Mouse (Mus musculus) embryonic facial prominence, embryonic 10.5 days (tissue): ENCODE data around the gene Btbd2. TPM values are rescaled to one million over a fixed set of nuclear protein-coding genes. Genes with fewer than 3 reads are reported as not detected.

Source experiments
- DNase-seq: peaks from one replicate; pipeline ENCODE4 v3.0.0-alpha.2; 2017; ENCODE audit warnings: low spot score
- H3K27ac ChIP-seq: fragments of 300-500 bp; sonication (generic); replicated peaks from 2 replicates; pipeline ENCODE4 v1.5.1; 2016; ENCODE audit warnings: mild to moderate bottlenecking
- H3K27me3 ChIP-seq: fragments of 300-500 bp; sonication (generic); replicated peaks from 2 replicates; pipeline ENCODE4 v1.6.1; 2016; ENCODE audit warnings: low read depth, mild to moderate bottlenecking; ENCODE audit not compliant: poor library complexity, severe bottlenecking
- H3K36me3 ChIP-seq: fragments of 300-500 bp; sonication (generic); replicated peaks from 2 replicates; pipeline ENCODE4 v1.6.1; 2016; ENCODE audit warnings: mild to moderate bottlenecking, moderate library complexity
- H3K4me1 ChIP-seq: fragments of 300-500 bp; sonication (generic); 2 replicates; pipeline ENCODE4 v1.6.1; 2016
- H3K4me3 ChIP-seq: fragments of 300-500 bp; sonication (generic); 2 replicates; pipeline ENCODE4 v1.5.1; 2016; ENCODE audit warnings: mild to moderate bottlenecking, moderate library complexity
- H3K9me3 ChIP-seq: fragments of 300-500 bp; sonication (generic); 2 replicates; pipeline ENCODE4 v1.6.1; 2016; ENCODE audit warnings: mild to moderate bottlenecking
- WGBS: fragments of 180-500 bp; shearing (Covaris S2); methylation state at CpG from one replicate; pipeline ENCODE4 v1.1.7; 2016; 5-methylcytosine and 5-hydroxymethylcytosine counted together
- polyA plus RNA-seq: library from polyadenylated mRNA; unstranded; fragments of >200 nt; fragmentation: Nextera tagmentation; extraction: Ambion mirVana; gene quantifications from 2 replicates; pipeline ENCODE4 v1.2.1, GENCODE M21; 2016

Gene Btbd2
- polyA plus RNA-seq, 1 experiment from 2014 or later: 84.8 TPM

DNA sequence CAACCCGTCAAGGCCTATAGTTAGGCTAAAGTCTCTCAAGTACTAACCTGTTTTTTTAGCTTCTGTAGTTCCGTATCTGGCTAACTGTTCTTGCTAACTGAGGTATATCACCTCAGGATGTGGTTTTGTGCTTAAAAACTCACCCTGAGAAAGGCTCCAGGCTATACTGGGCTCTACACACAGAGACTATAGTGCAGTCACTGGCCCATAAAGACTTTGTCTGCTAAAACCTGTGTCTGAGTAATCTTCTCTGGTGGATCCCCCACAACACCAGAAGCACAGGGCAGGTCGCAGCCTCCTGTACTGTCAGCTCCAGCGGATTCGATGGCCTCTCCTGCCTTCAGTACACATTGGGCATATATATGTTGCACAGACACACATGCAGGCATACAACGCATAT, 25.1 kb upstream of the Btbd2 start:
- Histone ChIP-seq H3K27me3 (no peaks in the 10 kb centered on the region), H3K4me3 (no peak overlapping the region), H3K27ac (no peak overlapping the region), H3K9me3 (no peaks in the 10 kb centered on the region), H3K4me1 (peaks cover 30% of the 10 kb centered on the region), H3K36me3 (peaks cover 42% of the 10 kb centered on the region)
- no peak for DNase-seq
- 95% methylated on average over 6 of the region's 6 CpGs for WGBS

DNA sequence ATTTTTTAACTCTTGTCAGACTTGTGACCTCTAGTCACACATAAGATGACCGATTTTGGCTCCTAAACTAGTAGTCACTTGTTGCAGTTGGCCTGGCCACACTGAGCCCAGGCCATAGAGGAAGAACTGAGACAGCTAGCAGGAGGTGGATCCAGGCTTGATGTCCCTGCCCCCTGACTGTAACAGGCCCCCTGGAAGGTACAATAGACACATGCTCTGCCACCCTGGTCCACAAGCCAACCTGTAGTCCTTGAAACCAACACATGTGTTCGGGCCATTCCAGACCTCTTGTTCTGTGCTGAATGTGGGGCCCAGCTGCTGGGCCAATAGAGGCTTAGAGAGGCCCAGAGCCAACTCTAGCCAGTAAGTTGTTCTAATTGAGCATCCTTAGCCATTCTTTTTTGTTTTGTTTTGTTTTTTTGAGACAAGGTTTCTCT, 23.4 kb upstream of the Btbd2 start:
- Histone ChIP-seq H3K27ac (no peak overlapping the region), H3K4me3 (no peak overlapping the region), H3K4me1 (peaks cover 39% of the 10 kb centered on the region), H3K27me3 (no peaks in the 10 kb centered on the region), H3K36me3 (peaks cover 25% of the 10 kb centered on the region), H3K9me3 (no peaks in the 10 kb centered on the region)
- WGBS: 81% methylated on average over 2 of the region's 2 CpGs
- no peak for DNase-seq

DNA sequence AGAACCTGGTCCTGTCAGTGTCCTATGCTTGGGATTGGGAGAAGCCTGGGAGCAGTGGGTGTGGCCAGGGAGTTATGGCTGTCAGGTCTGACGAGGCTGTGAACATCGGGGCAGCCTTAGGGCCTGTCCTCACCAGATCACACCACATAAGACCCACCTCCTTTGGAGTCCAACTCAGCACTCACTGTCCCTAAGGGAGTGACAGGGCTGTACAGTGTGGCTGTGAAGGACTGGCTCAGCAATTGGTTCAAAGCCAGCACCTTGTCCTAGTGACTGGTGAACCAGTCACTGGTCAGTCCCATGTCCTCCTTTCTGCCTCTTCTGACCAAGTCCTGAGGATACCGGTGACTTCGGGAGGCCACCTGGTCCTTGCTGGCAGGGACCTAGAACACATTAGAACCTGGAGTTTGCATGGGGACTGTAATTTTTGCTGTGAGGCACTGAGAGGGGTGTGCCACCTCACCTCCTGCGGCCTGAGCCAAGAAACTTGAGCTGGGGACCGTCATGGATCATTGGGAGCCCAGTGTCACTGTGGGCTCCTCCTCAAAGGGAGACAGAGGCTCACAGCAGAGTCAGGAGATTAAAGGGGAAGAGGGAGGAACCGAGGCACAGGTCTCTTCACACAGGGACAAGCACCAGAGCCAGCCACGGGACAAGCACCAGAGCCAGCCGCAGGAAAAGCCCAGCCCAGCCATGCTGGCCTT, 22.8 kb upstream of the Btbd2 start:
- 65% methylated on average over 9 of the region's 9 CpGs for whole genome bisulfite sequencing
- Histone ChIP-seq H3K36me3 (peaks cover 19% of the 10 kb centered on the region), H3K27ac (peak overlapping the region; percentile 93), H3K9me3 (no peaks in the 10 kb centered on the region), H3K4me3 (0 out of 2 replicates have a peak overlapping the region, but pooled peaks have one; percentile 5), H3K4me1 (peaks cover 45% of the 10 kb centered on the region), H3K27me3 (no peaks in the 10 kb centered on the region)
- DNase-seq: no peak

DNA sequence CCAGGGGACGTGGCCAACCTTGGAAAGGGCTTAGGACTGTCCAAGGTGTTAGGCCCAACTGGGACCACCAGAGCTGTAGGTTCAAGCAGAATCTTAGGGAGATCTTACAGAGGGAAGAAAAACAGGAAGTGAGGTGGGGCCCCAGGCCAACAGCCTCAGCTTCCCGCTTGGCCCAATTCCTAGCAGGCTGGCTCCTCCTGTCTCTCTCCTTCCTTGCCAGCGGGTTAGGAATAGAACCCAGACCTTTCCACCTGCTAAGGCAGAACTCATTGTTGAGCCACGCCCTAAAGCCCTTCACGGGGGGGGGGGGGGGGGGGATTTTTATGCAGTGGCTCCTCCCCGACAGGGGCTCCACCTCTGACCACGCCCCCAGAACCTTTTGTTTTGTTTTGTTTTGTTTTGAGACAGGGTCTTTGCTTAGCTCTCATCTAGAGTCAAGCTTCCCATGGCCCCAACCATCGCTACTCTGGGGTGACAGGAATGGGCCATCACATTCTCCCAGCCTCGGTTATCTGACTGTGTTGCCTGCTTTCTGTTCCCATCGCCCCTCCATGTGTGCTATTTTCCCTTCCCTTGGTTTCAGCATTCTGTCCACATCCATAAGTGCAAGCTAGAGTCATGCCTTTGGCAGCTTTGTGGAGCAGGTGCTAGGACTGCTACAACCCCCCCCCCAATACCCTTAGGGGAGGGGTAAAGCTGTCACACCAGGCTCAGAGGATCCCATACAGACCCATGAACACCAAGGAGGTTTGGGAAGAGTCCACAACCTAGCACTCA, 21.9 kb upstream of the Btbd2 start:
- H3K9me3 ChIP-seq: no peaks in the 10 kb centered on the region
- H3K27me3 ChIP-seq: no peaks in the 10 kb centered on the region
- peaks cover 54% of the 10 kb centered on the region for H3K4me1 ChIP-seq
- 47% methylated on average over 10 of the region's 10 CpGs for WGBS
- DNase-seq: no peak
- peaks cover 19% of the 10 kb centered on the region for H3K36me3 ChIP-seq
- peak overlapping the region; percentile 93 for H3K27ac ChIP-seq
- H3K4me3 ChIP-seq: peak overlapping the region; percentile 97

DNA sequence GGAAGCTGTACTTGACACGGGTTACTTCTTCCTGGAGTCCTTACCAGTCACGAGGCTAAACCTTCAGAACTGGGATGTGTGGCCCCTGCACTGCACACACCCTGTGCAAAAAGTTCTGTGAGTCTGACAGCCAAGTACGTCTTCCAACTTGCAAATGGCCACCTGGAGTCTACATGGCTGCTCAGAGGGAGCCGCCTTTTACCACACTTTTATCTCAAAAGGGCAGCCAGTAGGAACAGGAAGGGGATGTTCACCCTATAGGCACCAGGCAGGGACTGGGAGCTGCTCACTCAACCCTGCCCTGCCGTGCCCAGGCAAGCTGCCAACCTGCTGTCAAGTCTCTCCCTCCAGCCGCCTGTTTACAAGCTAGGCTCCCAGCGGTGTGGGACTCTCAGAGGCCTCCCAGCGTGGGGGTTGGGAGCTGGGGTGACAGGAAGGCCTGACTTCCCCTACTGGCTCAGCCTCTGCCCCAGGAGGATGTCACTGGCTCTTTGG, 21.1 kb upstream of the Btbd2 start, which contains the start of gene Mknk2:
Gene Mknk2 (minus strand): TSS at position 171 of the 495 bp plus-strand sequence.
- Histone ChIP-seq H3K4me1 (peaks cover 62% of the 10 kb centered on the region), H3K36me3 (peaks cover 19% of the 10 kb centered on the region), H3K4me3 (peak within 1 kb of the TSS; percentile 97), H3K9me3 (no peaks in the 10 kb centered on the region), H3K27ac (peak within 1 kb of the TSS; percentile 93), H3K27me3 (no peaks in the 10 kb centered on the region)
- 35% methylated on average over 8 of the region's 8 CpGs for WGBS
- no peak for DNase-seq

DNA sequence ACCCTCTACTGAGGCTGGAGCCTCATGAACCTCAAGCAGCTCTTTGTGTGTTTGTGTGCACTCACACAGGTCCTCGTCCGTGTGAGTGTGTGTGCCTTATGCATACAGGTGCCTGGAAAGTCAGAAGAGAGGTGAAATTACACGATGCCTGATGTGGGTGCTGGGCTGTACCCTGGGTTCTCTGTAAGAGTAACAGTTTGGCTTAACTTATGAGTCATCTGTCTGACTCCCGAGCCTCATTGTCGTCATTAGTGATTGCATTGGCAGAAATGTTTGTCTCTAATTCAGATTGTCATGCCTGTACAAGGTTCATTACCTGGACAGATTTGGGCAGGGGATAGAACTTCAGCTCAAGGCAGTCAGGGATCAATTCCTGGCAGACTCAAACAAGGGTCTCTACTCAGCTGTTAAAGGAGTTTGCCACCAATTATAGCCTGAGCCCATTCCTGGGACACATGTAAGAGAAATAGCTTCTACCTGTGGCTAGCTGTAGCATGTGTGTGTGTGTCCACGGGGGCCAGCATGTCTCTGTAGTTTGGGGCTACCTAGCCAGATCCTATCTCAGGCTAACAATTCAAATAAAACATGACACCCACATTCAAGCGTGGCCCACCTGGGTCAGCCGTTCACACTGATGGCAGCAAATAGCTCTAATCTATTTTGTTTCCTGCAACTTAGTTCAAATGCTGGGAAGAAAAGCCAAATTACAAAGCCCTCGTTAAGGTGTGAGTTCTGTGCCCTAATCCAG, 20.4 kb upstream of the Btbd2 start:
- Histone ChIP-seq H3K4me3 (peak overlapping the region; percentile 97), H3K27me3 (no peaks in the 10 kb centered on the region), H3K36me3 (peaks cover 23% of the 10 kb centered on the region), H3K27ac (peak overlapping the region; percentile 93), H3K4me1 (peaks cover 69% of the 10 kb centered on the region), H3K9me3 (no peaks in the 10 kb centered on the region)
- 42% methylated on average over 9 of the region's 9 CpGs for WGBS
- DNase-seq: no peak

DNA sequence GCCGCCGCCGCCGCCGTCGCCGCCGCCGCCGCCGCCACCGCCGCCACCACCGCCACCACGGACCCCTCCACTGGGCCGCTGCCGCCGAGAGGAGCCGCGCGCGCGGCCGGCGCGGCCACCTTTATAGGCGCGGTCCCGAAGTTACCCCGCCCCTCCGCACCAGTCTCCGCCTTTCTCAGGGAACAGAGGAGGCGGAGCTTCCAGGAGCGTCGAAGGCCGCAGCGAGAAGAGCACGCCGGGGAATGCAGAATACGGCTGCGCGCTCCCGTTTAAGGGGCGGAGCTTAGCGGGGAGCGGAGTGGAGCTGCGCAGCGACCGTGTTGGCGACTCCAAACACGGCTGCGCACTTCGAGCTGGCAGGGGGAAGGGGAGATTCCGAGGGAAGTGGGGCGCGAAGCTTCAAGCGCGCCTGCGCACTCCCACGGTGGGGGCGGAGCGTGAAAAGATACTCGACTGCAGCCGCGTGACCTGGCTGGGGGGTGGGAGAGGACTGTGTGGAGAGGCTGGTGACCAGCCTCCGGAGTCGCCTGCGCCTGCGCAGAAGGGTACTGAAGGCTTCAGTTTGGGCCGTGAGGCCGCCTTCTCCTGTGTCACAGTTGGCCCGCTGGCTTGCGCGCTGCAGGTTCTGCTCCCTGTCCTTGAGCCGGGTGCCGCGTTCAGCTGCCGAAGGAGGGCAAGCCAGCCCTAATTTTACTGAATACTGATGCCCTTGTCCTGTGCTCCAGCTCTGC, 19.5 kb upstream of the Btbd2 start:
- H3K27me3 ChIP-seq: no peaks in the 10 kb centered on the region
- peak overlapping the region; percentile 93 for H3K27ac ChIP-seq
- peak overlapping the region; percentile 97 for H3K4me3 ChIP-seq
- H3K4me1 ChIP-seq: peaks cover 71% of the 10 kb centered on the region
- no peaks in the 10 kb centered on the region for H3K9me3 ChIP-seq
- H3K36me3 ChIP-seq: peaks cover 33% of the 10 kb centered on the region
- under 1% methylated on average over 78 of the region's 78 CpGs for WGBS
- peak; percentile 100 for DNase-seq

DNA sequence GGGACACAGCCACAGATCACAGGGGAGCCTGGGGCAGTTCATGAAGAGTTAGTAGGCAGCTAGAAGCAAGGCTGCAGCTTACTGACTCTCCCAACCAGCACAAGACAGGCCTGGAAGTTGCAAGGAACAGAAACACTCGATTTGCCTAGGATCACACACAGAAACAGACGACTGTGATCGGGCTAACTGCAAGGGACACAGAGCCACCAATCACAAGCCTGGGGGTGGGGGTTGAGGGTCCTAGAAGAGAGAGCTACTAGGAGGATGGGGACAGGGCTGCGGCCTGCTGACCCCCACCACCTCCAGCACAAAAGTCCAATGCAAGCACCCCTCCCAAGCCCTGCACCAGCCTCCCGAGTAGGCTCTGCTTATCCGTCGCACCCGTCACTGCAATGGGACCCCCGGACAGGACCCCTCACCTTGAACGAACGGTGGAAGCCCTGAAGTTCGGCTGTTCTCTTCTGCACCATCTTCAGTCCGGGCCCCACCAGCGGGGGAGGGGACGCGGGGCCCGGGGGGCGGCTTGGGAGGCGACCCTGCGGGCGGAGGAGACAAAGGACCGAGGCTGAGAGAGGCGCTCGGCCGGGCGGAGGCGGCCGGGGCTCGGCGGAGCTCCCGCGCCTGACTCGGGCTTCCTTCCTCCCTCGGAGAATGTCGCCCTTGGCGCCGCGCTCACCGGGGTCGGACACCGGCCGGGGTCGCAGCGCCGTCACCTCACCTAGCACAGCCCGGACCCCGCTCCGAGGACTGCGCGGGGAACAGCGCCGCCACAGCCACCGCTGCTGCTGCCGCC, 18.7 kb upstream of the Btbd2 start:
- Histone ChIP-seq H3K27me3 (no peaks in the 10 kb centered on the region), H3K27ac (peak overlapping the region; percentile 93), H3K4me3 (peak overlapping the region; percentile 97), H3K36me3 (peaks cover 40% of the 10 kb centered on the region), H3K4me1 (peaks cover 71% of the 10 kb centered on the region), H3K9me3 (no peaks in the 10 kb centered on the region)
- peak; percentile 56 for DNase-seq
- WGBS: under 1% methylated on average over 54 of the region's 54 CpGs

DNA sequence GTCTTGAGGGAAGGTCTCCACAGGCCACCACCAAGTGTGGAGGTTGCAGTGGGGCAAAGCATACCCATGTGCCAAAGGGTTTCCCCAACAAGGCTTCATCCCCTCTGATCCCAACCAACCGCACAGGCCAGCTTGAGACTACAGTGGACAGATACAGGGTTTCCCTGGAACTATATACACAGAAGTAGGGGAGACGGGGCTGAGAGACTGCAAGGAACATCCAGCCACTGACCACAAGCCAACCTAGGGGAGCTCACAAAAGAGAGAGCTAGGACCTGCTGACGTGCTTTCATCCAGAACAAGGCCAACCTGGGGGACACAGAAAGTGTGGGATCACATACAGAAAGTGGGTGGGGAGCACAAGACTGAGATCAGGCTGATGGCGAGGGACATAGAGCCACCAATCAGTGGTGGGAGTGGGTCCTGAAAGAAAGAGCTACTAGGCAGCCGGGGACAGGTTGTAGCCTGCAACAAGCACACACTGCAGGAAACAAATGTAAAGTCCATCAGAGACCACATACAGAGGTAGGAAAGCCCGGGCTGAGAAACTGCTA, 18.1 kb upstream of the Btbd2 start:
- no peaks in the 10 kb centered on the region for H3K9me3 ChIP-seq
- H3K36me3 ChIP-seq: peaks cover 47% of the 10 kb centered on the region
- peak overlapping the region; percentile 93 for H3K27ac ChIP-seq
- DNase-seq: no peak
- no peaks in the 10 kb centered on the region for H3K27me3 ChIP-seq
- 30% methylated on average over 6 of the region's 6 CpGs for WGBS
- H3K4me3 ChIP-seq: peak overlapping the region; percentile 97
- peaks cover 70% of the 10 kb centered on the region for H3K4me1 ChIP-seq

DNA sequence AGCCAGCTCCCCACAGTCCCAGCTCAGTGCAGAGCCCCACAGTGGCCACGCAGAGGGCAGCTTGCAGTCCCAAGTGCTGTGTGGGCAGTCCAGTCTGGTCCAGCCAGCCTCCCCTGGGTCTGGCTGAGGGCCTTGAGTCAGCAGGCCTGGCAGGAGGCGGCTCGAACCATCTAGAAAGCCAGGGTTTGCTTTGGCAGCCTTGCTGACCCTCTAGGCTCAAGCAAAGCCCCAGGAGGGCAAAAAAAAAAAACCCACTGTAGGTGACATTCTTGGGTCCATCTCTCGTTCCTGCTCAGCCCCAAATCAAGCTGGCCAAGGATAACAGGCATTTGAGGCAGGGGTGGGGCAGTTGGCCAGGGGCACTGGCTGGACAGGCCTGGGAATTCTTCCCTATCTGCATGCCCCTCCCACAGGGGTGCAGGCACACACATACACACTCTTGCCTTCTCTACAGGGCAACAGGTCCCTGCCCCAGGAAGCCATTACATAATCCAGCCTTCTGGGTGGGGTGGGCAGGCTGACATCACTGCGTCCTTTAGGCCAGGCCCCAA, 17.4 kb upstream of the Btbd2 start:
- Histone ChIP-seq H3K9me3 (no peaks in the 10 kb centered on the region), H3K36me3 (peaks cover 54% of the 10 kb centered on the region), H3K4me1 (peaks cover 63% of the 10 kb centered on the region), H3K27me3 (no peaks in the 10 kb centered on the region), H3K27ac (peak overlapping the region; percentile 93), H3K4me3 (peak overlapping the region; percentile 97)
- WGBS: 76% methylated on average over 5 of the region's 5 CpGs
- no peak for DNase-seq

DNA sequence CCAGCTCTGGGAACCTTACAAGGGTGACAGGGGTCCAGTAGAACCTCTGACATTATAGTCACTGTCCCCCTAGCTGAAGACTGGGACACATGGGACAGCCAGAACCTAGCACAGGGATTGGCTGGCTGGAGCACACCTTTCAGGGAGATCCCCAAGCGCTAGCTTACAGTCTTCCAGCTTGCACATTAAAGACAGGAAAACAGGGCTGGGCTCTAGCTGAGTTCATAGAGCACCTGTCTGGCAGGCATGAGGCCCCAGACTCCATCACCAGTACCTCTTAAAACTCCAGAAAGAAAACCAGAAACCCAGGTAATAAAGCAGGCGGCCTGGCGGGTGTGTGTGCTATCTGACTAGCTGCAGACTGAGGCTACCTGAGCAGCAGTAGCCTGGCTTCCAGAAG, 16.8 kb upstream of the Btbd2 start:
- H3K36me3 ChIP-seq: peaks cover 59% of the 10 kb centered on the region

More for the DNA sequence above, 16.8 kb upstream of the Btbd2 start:
- no peaks in the 10 kb centered on the region for H3K9me3 ChIP-seq
- peak overlapping the region; percentile 93; the same call in 1 of the 2 replicates for H3K27ac ChIP-seq
- H3K27me3 ChIP-seq: no peaks in the 10 kb centered on the region
- H3K4me1 ChIP-seq: peaks cover 57% of the 10 kb centered on the region
- DNase-seq: no peak
- WGBS: 90% methylated on average over 3 of the region's 3 CpGs
- peak overlapping the region; percentile 97 for H3K4me3 ChIP-seq
